Mouse (Mus musculus) lung, postnatal 4 days (tissue): ENCODE results near the gene Prc1.

ENCODE experiments used
- DNase-seq, 2 experiments: peaks; one replicate each; pipeline ENCODE4 v3.0.0; 2021

Prc1 gene

DNA sequence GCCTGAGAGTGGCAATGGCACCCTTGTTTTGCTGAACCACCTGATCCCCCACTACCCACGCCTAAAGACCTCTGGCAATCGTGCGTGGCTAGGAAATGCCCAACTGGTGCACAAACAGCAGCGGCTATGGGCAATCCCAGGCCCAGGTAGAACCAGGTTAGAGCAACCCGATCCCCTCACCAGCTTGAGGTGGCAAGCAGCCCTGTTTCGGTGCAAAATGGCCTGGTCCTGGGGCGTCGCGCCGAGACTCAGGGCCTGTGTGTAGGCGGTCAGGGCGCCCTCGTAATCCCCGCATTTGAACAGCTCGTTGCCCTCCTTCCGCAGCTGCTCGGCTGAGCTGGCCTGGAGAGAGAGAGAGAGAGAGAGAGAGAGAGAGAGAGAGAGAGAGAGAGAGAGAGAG, 45.1 kb downstream of the Prc1 start:
- DNase-seq: peak; percentile 46 to 47

DNA sequence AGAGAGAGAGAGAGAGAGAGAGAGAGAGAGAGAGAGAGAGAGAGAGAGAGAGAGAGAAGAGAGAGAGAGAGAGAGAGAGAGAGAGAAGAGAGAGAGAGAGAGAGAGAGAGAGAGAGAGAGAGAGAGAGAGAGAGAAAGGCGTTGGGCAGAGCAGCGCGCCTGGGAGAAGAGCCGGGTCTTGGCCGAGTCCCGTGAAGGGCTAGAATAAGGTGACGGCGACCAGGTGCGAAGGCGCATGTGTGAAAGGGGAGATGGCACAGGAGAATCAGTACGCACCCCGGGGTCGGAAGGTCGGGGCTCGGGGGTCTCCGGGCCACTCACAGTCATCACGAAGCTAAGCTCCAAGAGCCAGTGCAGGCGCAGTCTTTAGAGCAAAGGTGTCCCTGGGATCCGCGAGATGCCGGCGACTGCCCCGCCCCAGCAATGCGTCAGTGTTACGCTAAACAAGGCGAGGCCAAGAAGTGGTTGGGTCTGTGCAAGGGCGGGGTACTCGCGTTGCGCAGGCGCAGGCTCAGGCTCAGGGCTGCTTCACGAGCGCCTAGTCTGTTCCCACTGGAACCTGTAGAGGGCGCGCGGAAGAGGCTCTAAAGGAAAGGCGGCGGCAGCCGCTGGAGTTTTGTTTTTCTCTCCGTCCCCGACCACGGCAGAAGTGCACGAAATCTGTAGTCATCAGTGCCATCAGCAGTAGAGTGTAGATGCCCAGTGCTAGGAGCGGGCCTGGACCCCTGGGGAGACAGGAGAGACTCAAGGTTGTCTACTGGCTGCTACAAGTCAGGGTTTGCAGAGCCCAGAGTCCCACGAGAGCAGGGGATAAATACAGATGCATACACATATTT, 45.8 kb downstream of the Prc1 start:
- peak; percentile 98 to 99 for DNase-seq

DNA sequence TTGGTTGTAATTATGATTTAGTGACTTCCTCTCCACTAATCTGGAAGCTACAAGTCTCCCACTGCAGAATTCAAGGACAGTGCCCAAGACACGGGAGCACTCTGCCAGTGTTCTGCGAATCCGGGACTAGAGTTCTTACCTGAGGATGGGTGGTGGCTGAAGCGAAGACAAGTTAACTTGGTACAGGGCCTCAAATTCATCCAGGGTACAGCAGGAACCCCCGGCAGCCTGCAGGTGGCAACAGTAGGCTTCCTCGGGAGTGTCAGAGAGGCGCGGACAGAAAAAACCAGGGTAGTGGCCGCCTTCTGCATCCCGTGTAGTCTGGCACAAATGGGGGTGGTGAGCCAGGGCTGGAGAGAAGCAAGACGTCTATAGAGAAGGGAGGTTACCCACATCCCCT, 46.5 kb downstream of the Prc1 start, which contains the start of gene Unc45a:
Unc45a (minus strand) TSS at position 213 of the 400 bp plus-strand sequence.
- DNase-seq: peak; percentile 84 to 87

DNA sequence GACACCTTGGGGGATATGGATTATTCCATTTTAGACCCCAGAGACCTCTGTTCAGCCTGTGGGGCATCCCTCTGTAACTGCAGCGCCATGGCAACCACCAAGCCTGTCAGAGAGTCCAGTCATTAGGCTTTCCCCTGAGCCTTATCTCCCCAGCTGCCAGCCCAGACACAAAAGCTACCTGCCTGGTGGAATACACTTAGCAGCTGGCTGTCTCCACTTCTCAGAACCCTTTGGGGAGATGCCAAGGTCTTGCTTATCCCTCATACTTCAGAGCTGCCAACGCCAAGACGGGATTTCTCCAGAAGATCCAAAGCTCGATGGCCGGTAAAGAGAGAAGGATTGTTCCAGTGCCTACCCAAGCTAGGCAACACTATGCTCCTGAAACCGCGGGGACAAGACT, 47.5 kb downstream of the Prc1 start:
- DNase-seq: no peak

DNA sequence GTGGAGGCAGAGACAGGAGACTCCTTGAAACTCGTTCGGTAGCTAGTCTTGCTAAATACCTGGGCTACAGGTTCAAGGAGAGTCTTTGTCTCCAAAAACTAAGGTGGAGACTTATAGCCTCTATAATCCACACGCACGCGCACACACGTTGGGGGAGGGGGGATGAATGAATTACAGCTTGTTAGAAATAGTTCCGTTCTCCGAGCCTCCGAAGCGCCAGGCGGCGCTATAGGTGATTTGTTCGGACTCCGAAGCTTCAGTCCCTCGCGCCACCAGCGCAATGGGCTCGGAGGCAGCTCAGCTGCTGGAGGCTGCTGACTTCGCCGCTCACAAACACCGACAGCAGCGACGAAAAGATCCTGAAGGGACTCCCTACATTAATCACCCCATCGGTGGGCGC, 48.6 kb downstream of the Prc1 start, which contains the start of gene Hddc3:
Hddc3 (plus strand) TSS at position 247 of the 400 bp plus-strand sequence.
- DNase-seq: peak; percentile 95 to 96

DNA sequence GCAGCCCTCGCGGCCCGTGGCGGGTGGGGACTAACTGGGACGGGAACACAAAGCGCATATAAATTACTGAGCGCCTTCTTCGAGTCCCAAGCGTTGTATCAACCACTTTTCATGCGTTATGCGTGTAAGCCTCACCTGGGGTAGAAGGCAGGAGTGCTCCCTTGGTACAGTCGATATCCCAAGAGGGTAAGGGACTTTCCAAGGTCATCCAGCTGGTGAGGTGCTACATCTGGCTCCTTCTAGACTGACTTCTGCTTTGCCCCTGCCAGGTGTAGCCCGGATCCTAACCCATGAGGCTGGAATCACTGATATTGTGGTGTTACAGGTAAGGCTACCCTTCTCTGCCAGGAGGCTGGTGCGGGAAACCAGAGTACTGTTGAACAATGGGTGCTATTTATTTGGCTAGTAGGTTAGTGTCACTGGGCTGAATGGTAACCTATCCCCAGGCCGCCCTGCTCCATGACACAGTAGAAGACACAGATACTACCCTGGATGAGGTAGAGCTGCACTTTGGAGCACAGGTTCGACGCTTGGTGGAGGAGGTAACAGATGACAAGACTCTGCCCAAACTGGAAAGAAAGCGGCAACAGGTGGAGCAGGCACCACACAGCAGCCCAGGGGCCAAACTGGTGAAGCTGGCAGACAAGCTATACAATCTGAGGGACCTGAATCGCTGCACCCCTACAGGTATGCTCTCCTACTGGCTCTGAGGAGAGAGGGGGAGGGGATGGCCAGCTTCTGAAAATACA, 49.2 kb downstream of the Prc1 start:
- no peak for DNase-seq

DNA sequence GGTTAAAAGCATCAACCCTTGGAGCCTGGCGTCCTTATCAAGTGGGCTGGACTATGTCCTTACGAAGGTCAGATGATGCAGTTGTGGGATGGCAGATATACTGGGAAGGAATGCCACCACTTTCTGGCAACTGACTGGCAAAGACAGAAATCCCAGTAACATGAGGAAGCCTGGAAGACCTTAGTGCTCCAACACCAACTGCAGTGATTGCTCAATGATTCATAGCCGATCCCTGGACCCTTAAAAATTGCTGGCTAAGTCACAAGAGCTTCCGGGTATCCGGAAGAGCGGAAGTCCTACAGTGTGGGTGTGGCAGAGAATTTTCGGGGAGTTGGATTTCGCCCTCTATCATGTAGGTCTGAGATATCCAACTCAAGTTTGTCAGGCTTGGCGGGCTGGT, 51.9 kb downstream of the Prc1 start:
- no peak for DNase-seq

DNA sequence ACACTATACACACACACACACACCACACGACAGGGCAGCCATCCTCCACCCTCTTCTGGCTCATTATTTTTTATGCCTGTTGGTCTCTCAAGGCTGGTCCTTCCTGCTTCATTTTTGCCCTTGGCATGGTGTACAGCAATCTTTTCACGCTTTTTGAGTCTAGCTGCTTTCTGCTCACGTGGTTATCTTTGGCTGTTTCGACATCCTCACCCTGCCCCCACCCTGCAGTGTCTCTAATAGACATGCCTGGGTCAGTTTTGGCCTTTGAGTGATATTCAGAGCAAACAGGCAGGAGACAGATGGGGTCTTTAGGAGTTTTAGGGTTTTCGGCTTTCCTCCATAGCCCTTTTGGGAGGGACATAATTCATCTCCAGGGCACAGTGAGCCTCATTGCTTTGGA, 52.6 kb downstream of the Prc1 start:
- no peak for DNase-seq

DNA sequence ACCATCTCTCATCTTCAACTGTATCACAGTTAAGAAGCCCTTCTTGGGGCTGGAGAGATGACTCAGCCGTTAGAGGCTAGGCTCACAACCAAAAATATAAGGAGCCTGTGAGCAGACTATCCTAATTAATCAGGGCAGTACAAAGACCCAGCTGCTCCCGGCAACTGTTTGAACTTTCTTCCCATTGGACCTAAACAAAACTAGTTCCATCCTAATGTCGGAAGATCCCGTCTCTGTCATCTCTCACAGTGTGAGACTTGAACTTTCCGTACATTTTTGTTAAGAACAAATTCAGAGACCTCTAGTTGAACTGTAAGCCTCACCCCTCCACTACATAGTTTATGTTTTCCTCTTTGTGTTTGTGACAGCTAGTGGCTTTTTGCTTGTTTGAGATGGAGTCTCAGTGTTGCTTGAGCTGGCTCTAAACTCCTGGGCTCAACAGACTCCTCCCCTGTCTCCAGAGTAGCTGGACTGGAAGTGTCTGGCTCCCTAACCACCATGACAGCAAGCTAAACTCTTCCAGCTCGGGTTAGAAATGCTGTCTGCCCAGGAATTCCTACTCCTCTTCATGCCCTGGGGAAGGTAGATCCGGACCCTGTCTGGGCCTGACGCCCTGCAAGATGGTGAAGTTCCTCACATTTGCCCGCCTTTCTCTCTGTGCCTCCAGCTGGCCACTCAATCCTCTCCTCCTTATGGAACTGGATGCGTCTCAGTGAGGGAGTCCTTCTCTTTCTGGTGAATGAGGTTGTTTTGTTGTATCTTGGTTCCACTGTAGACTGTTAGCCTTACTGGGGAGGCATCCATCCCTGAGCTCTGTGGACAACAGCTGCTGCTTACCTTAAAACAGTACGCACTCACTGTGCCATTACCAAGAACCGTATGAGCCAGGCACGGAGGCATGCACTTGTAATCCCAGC, 53.7 kb downstream of the Prc1 start:
- DNase-seq: no peak

DNA sequence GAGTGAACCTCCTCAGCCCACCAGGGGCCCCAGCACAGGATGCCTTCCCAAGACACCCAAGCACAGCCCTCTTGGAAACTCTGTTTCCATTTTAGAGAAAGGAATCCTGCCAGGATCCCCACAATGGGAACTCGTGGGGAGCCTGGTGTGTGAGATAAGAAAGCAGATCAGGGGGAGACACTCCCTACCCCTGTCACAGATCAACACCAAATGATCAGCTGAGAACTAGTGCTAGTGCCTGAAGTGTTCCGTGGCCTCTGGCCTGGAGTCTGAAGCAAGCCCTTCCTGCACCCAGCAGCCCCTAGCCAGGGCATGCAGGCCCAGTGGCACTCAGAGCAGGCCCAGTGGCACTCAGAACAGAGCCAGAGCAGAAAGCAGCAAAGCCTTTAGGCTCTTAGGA, 56.6 kb downstream of the Prc1 start:
- no peak for DNase-seq

DNA sequence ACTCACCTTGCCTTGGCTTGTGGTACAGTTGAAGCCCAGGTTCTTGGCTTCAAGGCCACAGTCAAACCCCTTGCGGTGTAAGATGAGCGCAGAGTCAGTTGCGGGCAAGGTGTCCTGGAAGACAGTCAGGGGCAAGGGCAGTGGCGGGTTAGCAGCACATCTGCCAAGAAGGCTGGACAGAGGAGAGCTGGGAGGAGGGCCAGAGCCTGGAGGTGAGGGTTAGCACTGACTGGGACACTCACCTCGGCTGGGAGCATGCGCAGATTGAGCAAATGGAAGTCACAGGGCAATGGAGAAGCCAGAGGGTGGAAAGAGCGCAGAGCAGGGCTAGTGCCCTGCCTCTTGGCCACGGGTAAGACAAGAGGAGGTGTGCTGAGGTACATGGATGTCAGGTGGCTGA, 58.7 kb downstream of the Prc1 start:
- peak in 1 of 2 experiments; percentile 19 for DNase-seq

DNA sequence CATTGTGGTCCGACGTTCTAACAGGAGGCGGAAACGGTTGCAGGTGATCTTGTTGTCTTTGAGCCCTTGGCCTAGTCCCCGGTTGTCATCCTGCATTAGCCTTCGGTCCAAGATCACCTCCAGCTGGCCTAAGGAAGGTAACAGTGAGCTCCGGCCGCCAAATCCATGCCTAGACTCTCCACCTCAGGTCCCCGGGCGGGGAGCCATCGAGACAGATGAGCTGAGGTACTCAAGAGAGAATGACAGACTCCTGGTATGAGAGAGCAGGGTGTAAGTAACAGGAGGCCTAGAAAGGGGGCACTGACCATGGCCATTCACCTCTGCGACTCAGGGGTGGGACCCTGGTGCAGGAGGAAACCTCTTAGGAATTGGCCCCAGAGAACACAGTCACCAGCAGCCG, 62.1 kb downstream of the Prc1 start:
- DNase-seq: no peak

DNA sequence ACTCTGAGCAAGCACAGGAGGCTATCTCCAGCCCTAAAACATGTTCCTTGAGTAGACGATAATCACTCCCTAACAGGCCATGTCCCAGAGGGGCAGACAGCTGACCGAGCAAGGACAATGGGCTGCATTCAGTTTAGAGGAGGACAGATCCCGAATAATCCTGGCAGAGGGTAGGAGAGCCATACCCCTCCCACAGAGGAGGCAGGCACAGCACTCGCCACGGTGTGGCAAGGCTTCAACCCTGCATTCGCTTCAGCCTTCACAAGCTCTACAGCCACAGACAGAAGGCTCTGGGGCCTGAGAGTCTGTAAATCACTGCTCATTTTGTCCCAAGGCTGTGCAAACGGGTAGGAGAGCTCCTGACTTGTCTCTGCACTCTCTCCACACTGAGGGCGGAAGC, 62.9 kb downstream of the Prc1 start:
- no peak for DNase-seq

DNA sequence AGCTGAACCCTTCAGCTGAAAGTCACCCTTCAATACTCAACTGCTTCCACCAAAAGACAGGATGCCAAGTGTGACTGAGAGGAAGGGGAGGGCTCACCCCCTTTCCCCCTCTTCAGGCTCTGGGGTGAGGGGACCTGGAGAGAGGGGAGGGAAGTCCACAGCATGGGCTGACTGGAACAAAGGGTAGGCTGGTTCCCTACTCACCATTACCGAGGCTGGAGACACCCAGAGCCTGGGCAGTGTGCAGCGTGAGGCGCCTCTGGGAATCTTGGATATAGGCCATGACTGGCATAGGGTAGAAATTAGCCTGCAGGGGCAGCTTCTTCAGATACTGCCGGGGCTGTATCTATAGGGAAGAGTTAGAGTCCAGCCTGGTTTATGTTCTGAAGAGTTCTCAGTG, 63.8 kb downstream of the Prc1 start:
- no peak for DNase-seq

DNA sequence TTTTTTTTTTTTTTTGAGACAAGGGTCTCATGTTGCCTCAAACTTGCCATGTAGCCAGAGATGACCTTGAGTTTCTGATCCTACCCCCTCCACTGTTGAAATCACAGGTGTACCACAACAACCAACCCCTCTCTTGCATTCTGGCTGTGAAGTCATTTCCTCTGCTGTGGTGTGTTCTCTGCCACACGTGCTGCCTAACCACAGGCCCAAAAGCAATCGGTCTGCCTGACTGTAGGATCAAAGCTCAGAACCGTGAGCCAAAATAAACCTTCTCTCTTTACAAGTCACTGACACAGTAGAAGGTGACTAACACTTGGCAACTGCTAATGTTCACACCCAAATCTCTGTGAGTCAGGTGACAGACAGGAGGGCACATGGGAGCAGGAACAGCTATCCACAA, 66.2 kb downstream of the Prc1 start:
- DNase-seq: no peak

DNA sequence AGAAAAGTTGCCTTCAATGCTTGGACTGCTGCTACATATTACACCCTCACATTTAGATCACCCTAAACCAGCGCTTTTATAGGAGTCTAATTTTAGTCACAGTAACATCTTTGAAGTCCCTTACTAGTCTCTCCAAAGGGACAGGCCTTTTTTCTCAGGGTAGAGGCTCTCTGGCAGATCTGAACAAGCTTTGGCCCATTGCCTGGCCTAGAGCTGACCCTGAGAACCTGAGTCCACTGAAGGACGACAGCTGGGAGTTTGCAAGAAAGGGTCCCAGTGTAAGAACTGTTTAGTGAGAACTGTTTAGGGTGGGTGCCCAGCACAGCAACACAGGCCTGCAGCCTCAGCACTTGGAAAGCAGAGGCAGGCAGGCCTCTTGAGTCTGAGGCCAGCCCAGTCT, 71.5 kb downstream of the Prc1 start:
- DNase-seq: peak in 1 of 2 experiments; percentile 67
